Mouse (Mus musculus) hindbrain, postnatal 0 days (tissue): ENCODE measurements at regions not wholly inside any gene's neighbourhood (a gene's known extent, or its start where the extent isn't known, plus 50 kb on each side); places are given as distances from the start of the nearest gene placed in this dataset.

Experiments
- ATAC-seq: fragments of 200-750 bp; cut with Nextera tagmentation; 2 replicates; pipeline ENCODE4 v1.8.0; 2017; ENCODE audit warnings: mild to moderate bottlenecking, moderate TSS enrichment, moderate library complexity
- DNase-seq: peaks from one replicate; pipeline ENCODE4 v3.0.0-alpha.2; 2015; ENCODE audit warnings: low spot score
- H3K27ac ChIP-seq: fragments of 300-500 bp; sonication (generic); 2 replicates; pipeline ENCODE4 v1.5.1; 2014; ENCODE audit warnings: mild to moderate bottlenecking
- H3K27me3 ChIP-seq: fragments of 300-500 bp; sonication (generic); 2 replicates; pipeline ENCODE4 v1.6.1; 2014; ENCODE audit warnings: low read length, mixed read lengths; ENCODE audit not compliant: insufficient read depth
- H3K36me3 ChIP-seq: fragments of 300-500 bp; sonication (generic); 2 replicates; pipeline ENCODE4 v1.6.1; 2014; ENCODE audit warnings: low read length, mixed read lengths; ENCODE audit not compliant: insufficient read depth
- H3K4me1 ChIP-seq: fragments of 300-500 bp; sonication (generic); 2 replicates; pipeline ENCODE4 v1.6.1; 2014; ENCODE audit warnings: antibody characterized with exemption, low read length, mixed read lengths; ENCODE audit not compliant: insufficient read depth
- H3K4me2 ChIP-seq: fragments of 300-500 bp; sonication (generic); 2 replicates; pipeline ENCODE4 v1.6.1; 2014; ENCODE audit warnings: low read depth, mild to moderate bottlenecking, low read length, moderate library complexity, mixed read lengths
- H3K4me3 ChIP-seq: fragments of 300-500 bp; sonication (generic); 2 replicates; pipeline ENCODE4 v1.5.1; 2014; ENCODE audit warnings: low read length
- H3K9ac ChIP-seq: fragments of 300-500 bp; sonication (generic); replicated peaks from 2 replicates; pipeline ENCODE4 v1.6.1; 2014; ENCODE audit warnings: mild to moderate bottlenecking, low read length, moderate library complexity, mixed read lengths
- H3K9me3 ChIP-seq: fragments of 300-500 bp; sonication (generic); 2 replicates; pipeline ENCODE4 v1.6.1; 2016; ENCODE audit warnings: low read length, mixed read lengths
- CTCF ChIP-seq: IDR thresholded peaks from 2 replicates; pipeline ENCODE4 v1.5.1; 2016; ENCODE audit warnings: antibody characterized with exemption, control low read depth, low read depth
- WGBS: fragments of 180-500 bp; shearing (Covaris S2); extraction: QIAGEN DNeasy Blood & Tissue Kit; methylation state at CpG from one replicate; pipeline ENCODE4 v1.1.7; 2014; 5-methylcytosine and 5-hydroxymethylcytosine counted together

DNA sequence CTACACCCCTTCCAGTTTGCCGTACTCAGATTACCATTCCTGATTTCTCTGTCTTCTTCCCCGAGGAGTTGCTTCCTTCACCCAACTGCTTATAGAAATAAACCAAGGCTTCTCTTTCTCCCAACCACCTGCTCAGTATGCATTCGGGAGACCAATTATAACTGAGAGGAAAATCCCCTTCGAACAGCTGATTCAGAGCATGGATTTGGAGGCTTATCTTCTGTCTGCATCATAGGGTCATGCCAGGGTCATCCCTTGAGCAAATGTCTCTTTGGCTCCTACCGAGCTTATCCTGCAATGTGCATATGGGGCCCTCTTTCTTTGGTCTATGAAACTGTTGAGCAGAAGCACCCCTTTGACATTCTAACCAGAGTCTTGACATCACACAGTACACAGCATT lies 79.0 kb upstream of the Jazf1 start:
- no peak for ATAC-seq
- Histone ChIP-seq H3K4me2 (no peak overlapping the region), H3K27ac (no peak overlapping the region), H3K36me3 (no peaks in the 10 kb centered on the region), H3K27me3 (no peaks in the 10 kb centered on the region), H3K4me3 (no peak overlapping the region), H3K4me1 (no peaks in the 10 kb centered on the region), H3K9me3 (no peaks in the 10 kb centered on the region), H3K9ac (no peak overlapping the region)
- no peak for TF ChIP-seq CTCF
- no peak for DNase-seq
- WGBS, result 64% methylated on average over 5 of the region's 5 CpGs

DNA sequence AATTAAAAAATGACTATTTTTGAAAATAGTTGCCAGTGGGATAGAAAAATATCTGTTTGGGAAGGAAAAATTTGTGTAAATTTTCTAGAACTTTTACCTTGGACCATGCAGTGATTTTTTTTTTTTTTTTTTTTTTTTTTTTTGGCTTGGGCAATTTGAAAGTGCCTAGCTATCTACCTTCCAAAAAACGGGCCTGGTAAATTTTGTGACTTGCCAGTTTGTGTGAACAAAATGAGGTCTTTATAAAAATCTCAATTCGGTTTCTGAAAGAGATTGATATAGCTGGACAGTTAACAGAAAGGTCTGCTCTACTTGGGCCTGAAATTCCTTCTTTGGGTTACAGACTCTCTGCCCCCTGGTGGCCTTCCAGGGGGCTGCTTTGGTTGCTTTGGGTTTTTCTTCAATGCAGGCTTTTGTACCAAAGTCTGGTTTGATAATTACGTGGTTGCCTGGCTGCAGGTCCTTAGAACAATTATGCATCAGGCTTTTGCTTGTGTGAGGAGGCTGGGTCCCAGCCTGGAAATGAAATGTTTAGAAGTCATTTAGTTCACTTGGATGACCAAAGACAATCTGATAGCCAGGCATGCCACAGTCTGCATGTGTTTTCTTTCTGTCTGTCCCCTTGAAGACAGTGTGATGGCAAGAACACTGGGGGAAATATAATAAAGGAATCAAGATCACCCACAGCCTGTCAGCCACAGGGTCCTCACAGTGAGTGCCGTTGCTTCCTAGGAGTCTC lies 75.6 kb upstream of the Jazf1 start:
- TF ChIP-seq CTCF, result peak; percentile 79
- H3K4me3 ChIP-seq, result no peak overlapping the region
- peak; percentile 82 for DNase-seq
- no peaks in the 10 kb centered on the region for H3K4me1 ChIP-seq
- H3K27ac ChIP-seq, result no peak overlapping the region
- WGBS, result 15% methylated on average over 4 of the region's 4 CpGs
- no peaks in the 10 kb centered on the region for H3K27me3 ChIP-seq
- H3K9me3 ChIP-seq, result no peaks in the 10 kb centered on the region
- ATAC-seq, result peak; percentile 76
- H3K4me2 ChIP-seq, result no peak overlapping the region
- H3K9ac ChIP-seq, result no peak overlapping the region
- H3K36me3 ChIP-seq, result no peaks in the 10 kb centered on the region

- Histone ChIP-seq H3K4me1 (no peaks in the 10 kb centered on the region), H3K27ac (no peak overlapping the region), H3K9me3 (no peaks in the 10 kb centered on the region), H3K36me3 (no peaks in the 10 kb centered on the region), H3K9ac (no peak overlapping the region), H3K4me2 (no peak overlapping the region), H3K4me3 (no peak overlapping the region), H3K27me3 (no peaks in the 10 kb centered on the region)
- ATAC-seq (no peak), DNase-seq (no peak)
- 69% methylated on average over 2 of the region's 2 CpGs for WGBS
- TF ChIP-seq CTCF, result no peak
Observed at GRCm38 (mm10) chr6:53134410-53134809, 66.0 kb upstream of the Jazf1 start.

GRCm38 (mm10) chr6:53130717-53131330 lies 62.4 kb upstream of the Jazf1 start:
- Histone ChIP-seq H3K36me3 (no peaks in the 10 kb centered on the region), H3K4me3 (no peak overlapping the region), H3K27ac (no peak overlapping the region), H3K4me1 (no peaks in the 10 kb centered on the region), H3K4me2 (no peak overlapping the region), H3K9ac (no peak overlapping the region), H3K9me3 (no peaks in the 10 kb centered on the region), H3K27me3 (no peaks in the 10 kb centered on the region)
- TF ChIP-seq CTCF, result no peak
- WGBS, result 32% methylated on average over 2 of the region's 2 CpGs
- DNase-seq (no peak), ATAC-seq (no peak)

GRCm38 (mm10) chr6:53126776-53127175 lies 58.3 kb upstream of the Jazf1 start:
- no peak overlapping the region for H3K4me2 ChIP-seq
- H3K27me3 ChIP-seq, result no peaks in the 10 kb centered on the region
- H3K9ac ChIP-seq, result no peak overlapping the region
- H3K9me3 ChIP-seq, result no peaks in the 10 kb centered on the region
- H3K4me3 ChIP-seq, result no peak overlapping the region
- TF ChIP-seq CTCF, result no peak
- DNase-seq, result no peak
- H3K4me1 ChIP-seq, result no peaks in the 10 kb centered on the region
- ATAC-seq, result no peak
- H3K27ac ChIP-seq, result no peak overlapping the region
- WGBS, result 81% methylated on average over 5 of the region's 5 CpGs
- no peaks in the 10 kb centered on the region for H3K36me3 ChIP-seq

DNA sequence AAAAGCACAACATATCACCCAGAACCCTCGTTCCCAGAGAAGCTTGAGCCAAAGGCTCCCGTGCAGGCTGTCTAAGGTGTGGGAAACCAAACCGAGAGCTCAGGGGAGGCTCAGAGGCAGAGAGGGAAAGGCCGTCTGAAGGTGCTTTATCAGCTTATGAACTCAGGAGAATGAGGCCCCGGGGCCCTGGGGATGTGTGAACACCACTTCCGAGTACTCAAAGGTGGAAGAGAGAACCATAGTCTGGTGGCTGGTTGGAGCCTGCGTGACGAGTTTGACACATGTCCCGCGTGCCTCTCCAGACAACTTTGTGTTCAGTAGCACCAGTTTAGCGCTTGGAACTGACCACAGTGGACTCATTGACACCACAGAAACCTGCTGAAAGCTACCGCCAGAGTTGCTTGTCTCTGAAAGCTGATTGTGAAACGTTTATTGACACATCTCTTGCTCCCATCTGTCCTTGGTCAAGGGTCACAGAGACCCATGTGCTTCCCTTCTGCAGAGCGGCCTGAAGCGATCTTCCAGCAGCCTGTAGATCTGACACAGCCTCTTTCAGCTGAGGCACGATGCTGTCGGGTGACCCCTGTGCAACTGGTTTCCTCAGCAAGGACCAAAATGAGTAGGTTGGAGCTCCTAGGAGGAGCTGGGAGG lies 56.5 kb upstream of the Jazf1 start:
- Histone ChIP-seq H3K27me3 (no peaks in the 10 kb centered on the region), H3K36me3 (no peaks in the 10 kb centered on the region), H3K9me3 (no peaks in the 10 kb centered on the region), H3K27ac (no peak overlapping the region), H3K4me1 (no peaks in the 10 kb centered on the region), H3K4me2 (no peak overlapping the region), H3K9ac (no peak overlapping the region), H3K4me3 (no peak overlapping the region)
- 82% methylated on average over 17 of the region's 17 CpGs for WGBS
- no peak for TF ChIP-seq CTCF
- DNase-seq (no peak), ATAC-seq (no peak)

- no peaks in the 10 kb centered on the region for H3K27me3 ChIP-seq
- no peaks in the 10 kb centered on the region for H3K36me3 ChIP-seq
- WGBS, result 94% methylated on average over 5 of the region's 5 CpGs
- H3K4me3 ChIP-seq, result no peak overlapping the region
- H3K9ac ChIP-seq, result no peak overlapping the region
- H3K27ac ChIP-seq, result no peak overlapping the region
- no peak for DNase-seq
- no peaks in the 10 kb centered on the region for H3K4me1 ChIP-seq
- no peaks in the 10 kb centered on the region for H3K9me3 ChIP-seq
- ATAC-seq, result no peak
- H3K4me2 ChIP-seq, result no peak overlapping the region
- no peak for TF ChIP-seq CTCF
Observed at GRCm38 (mm10) chr6:53120385-53120784, 52.0 kb upstream of the Jazf1 start.
